Mouse (Mus musculus): ENCODE data around the gene Parp16. TPM values are rescaled to one million over a fixed set of nuclear protein-coding genes. Genes with fewer than 3 reads are reported as not detected.

The Parp16 gene
- polyA plus RNA-seq, 1 experiment from 2014 or later, result 5.0 TPM

DNA sequence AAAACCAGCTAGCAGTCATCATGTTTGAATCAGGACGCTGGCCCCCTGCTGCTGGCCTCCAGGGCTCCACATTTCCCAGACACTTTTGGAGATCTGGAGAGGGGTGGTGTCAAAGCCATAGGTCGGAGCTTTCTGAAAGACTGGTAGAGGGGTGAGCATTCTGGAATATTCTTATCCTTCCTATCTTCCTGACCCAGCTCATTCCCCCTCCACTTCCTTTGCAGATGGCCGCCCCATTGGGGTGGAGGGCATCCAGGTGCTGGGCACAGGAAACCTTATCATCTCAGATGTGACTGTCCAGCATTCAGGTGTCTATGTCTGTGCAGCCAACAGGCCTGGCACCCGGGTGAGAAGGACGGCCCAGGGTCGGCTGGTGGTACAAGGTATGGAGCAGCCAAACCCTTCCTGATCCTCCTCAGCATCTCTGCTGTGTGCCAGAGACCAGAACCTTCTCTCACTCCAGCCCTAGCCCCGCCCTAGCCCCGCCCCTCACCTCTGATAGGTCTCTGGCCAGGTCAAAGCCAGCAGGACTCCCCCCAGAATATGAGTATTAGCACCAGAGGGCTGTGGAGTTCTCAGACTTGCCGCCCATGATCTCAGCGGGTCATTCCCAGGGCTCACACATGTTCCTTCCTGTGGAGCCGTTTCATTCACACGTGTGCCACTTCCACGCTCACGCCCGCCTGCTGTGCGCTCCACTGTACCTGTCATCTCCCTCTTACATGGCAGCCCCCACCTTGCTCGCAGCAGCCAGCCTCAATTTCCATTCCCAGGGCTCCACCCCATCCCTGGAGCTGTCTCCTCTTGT lies 15.1 kb upstream of the Parp16 start:
- no peak overlapping the region for H3K9ac ChIP-seq
- no peaks in the 10 kb centered on the region for H3K9me3 ChIP-seq (replicated peaks)
- peaks cover 30% of the 10 kb centered on the region for H3K4me1 ChIP-seq (replicated peaks)
- H3K4me2 ChIP-seq, result peak overlapping the region; percentile 19
- 25% methylated on average over 17 of the region's 17 CpGs for WGBS
- H3K27me3 ChIP-seq (replicated peaks), result peaks cover 11% of the 10 kb centered on the region
- ATAC-seq (ENCODE audit: insufficient number of reproducible peaks, low FRiP score), result no peak
- no peak overlapping the region for H3K27ac ChIP-seq (ENCODE audit: poor library complexity, severe bottlenecking)
- H3K4me3 ChIP-seq, result no peak overlapping the region
- H3K36me3 ChIP-seq, result no peaks in the 10 kb centered on the region

DNA sequence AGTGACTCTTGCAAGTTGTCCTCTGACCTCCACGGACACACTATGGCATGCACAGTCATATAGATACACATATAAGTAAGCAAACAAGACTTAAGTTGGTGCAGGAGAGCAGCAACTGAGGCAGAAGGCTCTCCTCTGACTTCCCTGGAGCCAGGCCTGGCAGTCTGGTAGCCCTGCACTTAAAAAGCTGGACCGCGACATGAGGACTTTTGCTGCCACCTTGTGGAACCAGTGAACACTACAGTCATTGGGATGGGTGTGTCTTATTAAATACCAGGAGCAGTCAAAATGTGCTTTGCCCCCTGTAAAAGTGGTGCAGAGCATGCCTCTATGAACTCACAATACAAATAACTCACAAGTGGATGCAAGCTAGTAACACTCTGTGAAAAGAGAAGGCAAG lies 6.6 kb upstream of the Parp16 start:
- 4% methylated on average over 3 of the region's 3 CpGs for WGBS
- Histone ChIP-seq H3K9ac (no peak overlapping the region), H3K4me2 (no peak overlapping the region), H3K4me1 (replicated peaks) (peaks cover 13% of the 10 kb centered on the region), H3K4me3 (no peak overlapping the region), H3K9me3 (replicated peaks) (no peaks in the 10 kb centered on the region), H3K36me3 (no peaks in the 10 kb centered on the region), H3K27ac (ENCODE audit: poor library complexity, severe bottlenecking) (no peak overlapping the region), H3K27me3 (replicated peaks) (no peaks in the 10 kb centered on the region)
- no peak for ATAC-seq (ENCODE audit: insufficient number of reproducible peaks, low FRiP score)

DNA sequence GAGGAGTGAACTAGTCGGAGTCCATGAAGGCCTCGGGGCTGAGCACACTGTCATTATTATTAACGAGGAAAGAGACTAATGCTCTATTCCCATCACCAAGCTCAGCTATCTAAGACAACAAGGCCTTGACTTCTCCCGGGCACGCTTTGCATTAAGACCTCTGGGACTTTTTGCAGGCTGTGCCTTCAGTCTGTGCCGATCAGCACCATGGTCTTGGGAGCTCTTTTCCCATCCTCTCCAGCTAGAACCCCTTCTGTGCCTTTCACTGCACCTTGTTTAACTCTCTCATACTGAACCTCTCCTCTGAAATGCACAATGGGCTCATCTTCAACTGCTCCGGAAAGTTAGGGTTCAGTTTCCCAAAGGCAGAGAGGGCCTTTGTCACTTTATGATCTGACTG lies 4.8 kb upstream of the Parp16 start:
- no peaks in the 10 kb centered on the region for H3K36me3 ChIP-seq
- H3K27me3 ChIP-seq (replicated peaks), result no peaks in the 10 kb centered on the region
- peaks cover 23% of the 10 kb centered on the region for H3K4me1 ChIP-seq (replicated peaks)
- H3K9me3 ChIP-seq (replicated peaks), result no peaks in the 10 kb centered on the region
- H3K4me3 ChIP-seq, result no peak overlapping the region
- H3K27ac ChIP-seq (ENCODE audit: poor library complexity, severe bottlenecking), result no peak overlapping the region
- no peak overlapping the region for H3K4me2 ChIP-seq
- H3K9ac ChIP-seq, result no peak overlapping the region
- WGBS, result 79% methylated on average over 7 of the region's 7 CpGs
- no peak for ATAC-seq (ENCODE audit: insufficient number of reproducible peaks, low FRiP score)

DNA sequence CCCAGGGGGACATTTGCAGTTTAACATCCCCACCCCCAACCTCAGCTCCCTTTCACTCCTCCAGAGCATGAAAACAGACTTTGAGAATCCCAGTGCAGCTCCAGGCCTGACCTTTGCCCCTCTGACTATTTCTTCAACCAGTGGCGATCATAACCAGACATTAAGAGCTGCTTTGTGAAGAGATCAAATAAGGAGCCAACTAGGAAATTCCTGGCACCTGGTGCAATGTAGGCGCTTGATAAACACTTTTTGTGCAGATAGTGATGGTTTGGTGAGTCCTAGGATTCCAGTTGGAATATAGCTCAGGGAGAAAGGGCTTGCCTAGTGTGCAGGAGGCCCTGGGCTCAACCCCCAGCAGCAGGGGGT lies 3.8 kb upstream of the Parp16 start:
- no peak overlapping the region for H3K9ac ChIP-seq

DNA sequence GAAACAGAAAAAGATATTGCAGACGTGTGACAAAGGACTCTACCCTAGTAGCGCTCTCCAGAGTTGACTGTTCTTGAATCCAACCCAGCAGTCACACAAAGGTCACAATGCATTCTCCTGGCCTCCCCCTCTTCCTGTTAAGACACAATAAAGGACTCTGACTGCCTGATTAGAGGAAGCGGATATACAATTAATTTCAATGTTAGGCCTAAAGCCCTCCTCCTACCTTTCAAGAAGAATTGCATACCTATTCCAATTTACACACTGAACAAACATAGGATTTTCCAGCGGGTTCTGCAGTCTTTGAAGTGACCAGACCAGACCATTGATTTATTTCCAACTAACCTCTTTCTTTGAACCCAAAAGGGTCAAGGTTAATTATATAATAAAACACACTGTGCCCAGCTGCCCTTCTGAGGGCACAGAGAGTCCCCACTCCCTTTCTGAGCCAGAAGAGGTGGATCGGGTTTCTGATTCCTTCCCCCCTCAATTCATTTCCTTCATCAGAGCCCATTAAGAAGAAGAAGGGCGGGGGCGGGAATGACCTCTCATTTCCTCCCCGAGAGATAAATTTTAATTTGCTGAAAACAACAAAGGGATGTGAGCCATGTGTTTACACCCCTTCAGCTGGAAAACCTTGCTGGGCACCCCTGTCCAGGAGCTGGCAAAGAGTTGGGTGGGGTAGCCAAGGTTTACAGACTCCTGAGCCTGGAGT lies 3.2 kb upstream of the Parp16 start:
- no peak for ATAC-seq (ENCODE audit: insufficient number of reproducible peaks, low FRiP score)
- no peaks in the 10 kb centered on the region for H3K36me3 ChIP-seq
- H3K4me1 ChIP-seq (replicated peaks), result peaks cover 32% of the 10 kb centered on the region
- no peak overlapping the region for H3K4me2 ChIP-seq
- WGBS, result 52% methylated on average over 8 of the region's 8 CpGs
- H3K4me3 ChIP-seq, result no peak overlapping the region
- no peaks in the 10 kb centered on the region for H3K27me3 ChIP-seq (replicated peaks)
- no peak overlapping the region for H3K27ac ChIP-seq (ENCODE audit: poor library complexity, severe bottlenecking)
- no peaks in the 10 kb centered on the region for H3K9me3 ChIP-seq (replicated peaks)
- H3K9ac ChIP-seq, result no peak overlapping the region

More for the DNA sequence above, 3.8 kb upstream of the Parp16 start:
- H3K27me3 ChIP-seq (replicated peaks), result no peaks in the 10 kb centered on the region
- no peak overlapping the region for H3K27ac ChIP-seq (ENCODE audit: poor library complexity, severe bottlenecking)
- no peak overlapping the region for H3K4me3 ChIP-seq
- no peak overlapping the region for H3K4me2 ChIP-seq
- H3K9me3 ChIP-seq (replicated peaks), result no peaks in the 10 kb centered on the region
- no peaks in the 10 kb centered on the region for H3K36me3 ChIP-seq
- ATAC-seq (ENCODE audit: insufficient number of reproducible peaks, low FRiP score), result no peak
- 53% methylated on average over 2 of the region's 2 CpGs for WGBS
- peaks cover 32% of the 10 kb centered on the region for H3K4me1 ChIP-seq (replicated peaks)

DNA sequence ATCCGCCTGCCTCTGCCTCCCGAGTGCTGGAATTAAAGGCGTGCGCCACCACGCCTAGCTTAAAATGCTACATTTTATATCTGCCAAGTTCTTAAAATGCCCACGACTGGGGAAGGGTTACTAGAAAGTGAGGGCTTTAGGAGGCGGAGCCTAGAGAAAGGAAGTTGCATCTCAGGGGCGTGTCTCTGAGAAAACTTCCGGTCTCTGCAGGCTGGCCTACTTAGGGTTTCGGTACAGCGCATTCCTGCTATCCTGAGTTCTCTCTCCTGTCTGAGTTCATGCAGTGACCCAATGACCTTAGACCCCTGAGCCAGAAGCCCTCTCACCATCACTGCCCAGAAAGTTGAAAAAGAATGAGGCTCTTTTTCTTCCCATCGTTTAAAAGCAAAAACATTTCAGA lies 1.9 kb upstream of the Parp16 start:
- Histone ChIP-seq H3K9me3 (replicated peaks) (no peaks in the 10 kb centered on the region), H3K4me2 (no peak overlapping the region), H3K9ac (no peak overlapping the region), H3K27me3 (replicated peaks) (no peaks in the 10 kb centered on the region), H3K4me1 (replicated peaks) (peaks cover 35% of the 10 kb centered on the region), H3K27ac (ENCODE audit: poor library complexity, severe bottlenecking) (no peak overlapping the region), H3K4me3 (no peak overlapping the region), H3K36me3 (no peaks in the 10 kb centered on the region)
- no peak for ATAC-seq (ENCODE audit: insufficient number of reproducible peaks, low FRiP score)
- WGBS, result 70% methylated on average over 12 of the region's 12 CpGs

DNA sequence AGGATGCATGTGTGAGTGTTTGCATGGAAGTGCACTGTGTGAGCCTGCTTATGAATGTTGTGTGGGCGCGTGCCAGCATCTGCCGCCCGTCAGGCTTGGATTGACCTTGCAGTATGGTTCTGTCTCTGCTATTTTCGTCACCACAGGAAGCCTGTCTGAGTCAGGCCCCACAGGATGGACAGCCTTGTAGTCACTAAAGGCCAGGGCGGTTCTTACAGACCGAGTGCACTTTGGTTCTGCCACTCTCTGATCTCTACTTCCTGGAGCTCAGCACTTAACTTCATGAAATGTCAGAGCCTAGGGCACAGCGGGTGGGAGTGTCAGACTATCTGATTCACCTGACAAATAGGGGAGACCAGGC lies 448 bp downstream of the Parp16 start:
- H3K36me3 ChIP-seq, result no peaks in the 10 kb centered on the region
- WGBS, result 9% methylated on average over 8 of the region's 8 CpGs
- no peaks in the 10 kb centered on the region for H3K27me3 ChIP-seq (replicated peaks)
- peak overlapping the region; percentile 93 for H3K27ac ChIP-seq (ENCODE audit: poor library complexity, severe bottlenecking)
- peak overlapping the region; percentile 65 for H3K9ac ChIP-seq
- no peaks in the 10 kb centered on the region for H3K9me3 ChIP-seq (replicated peaks)
- peaks cover 39% of the 10 kb centered on the region for H3K4me1 ChIP-seq (replicated peaks)
- H3K4me2 ChIP-seq, result peak overlapping the region; percentile 37
- ATAC-seq (ENCODE audit: insufficient number of reproducible peaks, low FRiP score), result no peak
- H3K4me3 ChIP-seq, result no peak overlapping the region

DNA sequence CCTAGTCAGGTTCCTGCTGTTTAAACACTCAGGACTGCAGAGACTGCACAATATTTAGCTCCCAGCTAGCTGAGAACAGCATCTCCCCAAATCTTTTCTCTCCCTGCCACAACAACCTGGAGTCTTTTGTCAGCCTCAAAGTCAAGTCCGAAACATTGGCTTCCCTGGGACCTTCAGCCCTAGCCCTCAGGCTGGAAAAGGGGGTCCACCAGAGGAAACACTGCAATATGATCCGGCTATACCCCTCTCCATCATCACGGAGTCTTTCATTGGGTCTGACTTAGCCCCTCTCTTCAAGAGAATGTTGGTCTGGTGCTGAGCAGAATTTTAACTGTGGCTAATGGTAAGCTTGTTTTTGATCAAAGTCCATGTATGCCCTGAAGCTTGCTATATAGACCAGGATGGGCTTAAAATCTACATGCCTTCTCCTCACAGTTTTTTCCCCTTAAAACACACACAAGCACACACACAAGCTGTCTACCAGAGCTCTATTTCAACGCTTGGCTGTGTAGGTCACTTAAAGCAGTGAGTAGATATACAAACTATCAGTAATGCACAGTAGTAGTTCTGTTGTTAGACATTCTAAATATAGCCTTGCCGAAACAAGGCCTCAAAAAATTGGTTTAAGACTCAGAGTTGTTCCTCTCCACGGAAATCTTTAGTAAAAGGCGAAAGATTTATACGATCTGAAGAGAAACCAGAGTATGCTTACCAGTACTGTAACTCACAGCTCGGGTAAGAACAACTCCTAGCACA lies 1.0 kb downstream of the Parp16 start:
- peak overlapping the region; percentile 37 for H3K4me2 ChIP-seq
- H3K27ac ChIP-seq (ENCODE audit: poor library complexity, severe bottlenecking), result peak overlapping the region; percentile 93
- peak overlapping the region; percentile 65 for H3K9ac ChIP-seq
- WGBS, result 3% methylated on average over 9 of the region's 9 CpGs
- no peak overlapping the region for H3K4me3 ChIP-seq
- peak; percentile 81 for ATAC-seq (ENCODE audit: insufficient number of reproducible peaks, low FRiP score)
- no peaks in the 10 kb centered on the region for H3K9me3 ChIP-seq (replicated peaks)
- H3K4me1 ChIP-seq (replicated peaks), result peaks cover 39% of the 10 kb centered on the region
- no peaks in the 10 kb centered on the region for H3K27me3 ChIP-seq (replicated peaks)
- no peaks in the 10 kb centered on the region for H3K36me3 ChIP-seq

DNA sequence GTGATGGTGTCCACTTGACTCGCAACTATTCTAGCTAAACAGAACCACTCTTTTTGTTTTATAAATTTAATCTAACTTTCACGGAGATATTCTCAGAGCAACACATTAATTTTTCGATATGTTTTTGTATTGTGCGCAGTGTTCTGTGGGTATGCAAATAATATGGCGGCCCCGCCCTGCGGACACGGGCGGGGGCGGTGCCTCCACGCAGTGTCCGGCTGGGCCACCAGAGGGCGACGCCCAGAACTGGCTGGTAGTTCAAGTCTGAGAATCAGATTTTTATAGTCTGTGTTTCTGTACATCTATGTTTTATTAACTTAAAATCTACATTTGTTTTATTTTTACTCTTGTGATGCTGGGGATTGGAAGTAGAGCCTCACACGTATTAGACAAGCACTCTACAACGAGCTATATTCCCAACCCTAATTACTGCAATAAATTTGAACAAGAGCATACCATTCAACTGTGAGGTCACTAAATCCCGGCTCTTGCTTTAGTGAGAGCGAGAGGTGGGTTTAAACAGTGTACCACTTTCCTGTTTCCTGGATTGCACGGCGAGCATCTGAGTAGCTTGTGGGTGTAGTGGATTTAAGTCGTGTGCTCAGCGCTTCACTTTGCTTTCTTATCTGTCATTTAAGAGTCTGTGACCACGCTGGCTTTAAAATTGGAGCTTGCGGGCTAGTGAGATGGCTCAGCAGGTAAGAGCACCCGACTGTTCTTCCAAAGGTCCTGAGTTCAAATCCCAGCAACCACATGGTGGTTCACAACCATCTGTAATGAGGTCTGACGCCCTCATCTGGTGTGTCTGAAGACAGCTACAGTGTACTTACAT lies 1.8 kb downstream of the Parp16 start:
- Histone ChIP-seq H3K36me3 (no peaks in the 10 kb centered on the region), H3K4me3 (no peak overlapping the region), H3K4me1 (replicated peaks) (peaks cover 32% of the 10 kb centered on the region), H3K9me3 (replicated peaks) (no peaks in the 10 kb centered on the region), H3K9ac (peak overlapping the region; percentile 14; the same call in 1 of the 2 replicates), H3K27me3 (replicated peaks) (no peaks in the 10 kb centered on the region), H3K27ac (ENCODE audit: poor library complexity, severe bottlenecking) (peak overlapping the region; percentile 93), H3K4me2 (no peak overlapping the region)
- peak; percentile 79 for ATAC-seq (ENCODE audit: insufficient number of reproducible peaks, low FRiP score)
- WGBS, result 16% methylated on average over 26 of the region's 26 CpGs

DNA sequence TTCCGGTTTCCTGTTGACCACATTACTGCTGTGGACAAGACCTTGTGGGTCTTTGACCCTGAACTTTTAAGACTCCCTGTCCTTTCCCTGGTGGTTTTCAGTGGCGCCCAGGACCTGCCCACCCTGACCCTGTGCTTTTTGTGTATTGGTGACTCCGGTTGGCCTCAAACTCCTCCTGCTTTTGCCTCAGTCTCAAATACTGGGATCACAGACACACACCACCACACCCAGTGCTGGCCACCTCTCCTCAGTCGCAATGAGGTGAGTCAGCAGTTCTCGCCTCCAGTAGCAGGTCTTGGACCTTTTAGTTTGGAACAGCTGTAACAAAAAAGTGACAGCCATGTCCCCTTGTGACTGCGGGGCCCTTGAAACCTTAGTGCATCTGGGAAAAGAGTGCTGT lies 2.7 kb downstream of the Parp16 start:
- Histone ChIP-seq H3K9ac (no peak overlapping the region), H3K9me3 (replicated peaks) (no peaks in the 10 kb centered on the region), H3K36me3 (no peaks in the 10 kb centered on the region), H3K27ac (ENCODE audit: poor library complexity, severe bottlenecking) (peak overlapping the region; percentile 5; the same call in 1 of the 2 replicates), H3K4me3 (no peak overlapping the region), H3K27me3 (replicated peaks) (no peaks in the 10 kb centered on the region), H3K4me2 (no peak overlapping the region), H3K4me1 (replicated peaks) (peaks cover 26% of the 10 kb centered on the region)
- ATAC-seq (ENCODE audit: insufficient number of reproducible peaks, low FRiP score), result peak; percentile 46; the same call in 1 of the 2 replicates
- WGBS, result 79% methylated on average over 6 of the region's 6 CpGs

Measured in heart, embryonic 12.5 days (tissue).